In the genomic region with DNA sequence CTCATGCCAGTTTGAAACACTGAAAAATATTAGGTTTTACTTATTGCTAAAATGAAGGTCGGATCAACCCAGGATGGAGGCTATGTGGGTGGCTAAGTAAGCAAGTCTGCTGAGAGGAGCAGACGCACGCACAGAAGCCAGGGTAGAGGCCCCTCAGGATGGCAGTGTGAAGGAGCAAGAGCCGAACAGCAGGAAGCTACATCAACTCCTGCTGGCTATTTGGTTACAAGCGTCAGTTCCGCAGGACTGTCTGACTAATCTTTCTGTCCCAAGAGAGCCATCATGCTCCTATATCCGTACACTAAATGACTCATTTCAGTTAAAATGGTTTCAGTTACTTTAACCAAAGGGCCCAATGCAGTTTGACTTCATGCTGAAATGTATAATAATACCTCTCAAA, we compare ENCODE assay signal across 21 mouse cellular contexts. TPM values are rescaled to one million over a fixed set of nuclear protein-coding genes. Genes with fewer than 3 reads are reported as not detected.
A peak's percentile ranks its signal among the peaks of the same experiment; 100 is the strongest.
DNase-seq lines count a peak whose midpoint lies in the region; ATAC-seq lines count a peak whose summit lies in the region.
"Had no signal": no experiment of that assay in that cellular context is flagged by ENCODE, and none has a peak within 500 bp of the region (broad histone marks: within the 10 kb centered on the region; RNA-seq: fewer than 3 reads in every experiment).

No protein-coding gene starts in this region.

- intact Hi-C loops in gastrocnemius, postnatal 14 days (cut with DNase I; ENCODE audit: low total_unique reads): no loop called here

- H3K9me3 ChIP-seq in heart, embryonic 15.5 days (replicated peaks): no peaks in the 10 kb centered on the region
- H3K9me3 ChIP-seq in embryonic facial prominence, embryonic 15.5 days (replicated peaks): no peaks in the 10 kb centered on the region
- H3K9me3 ChIP-seq in hindbrain, embryonic 16.5 days (ENCODE audit: control insufficient read depth, low read length): no peaks in the 10 kb centered on the region
- H3K9me3 ChIP-seq: limb, embryonic 15.5 days; midbrain, embryonic 12.5 days had no signal

- 0 out of 2 replicates have a peak overlapping the region, but pooled peaks have one; percentile 1 for H3K27ac ChIP-seq in heart, embryonic 15.5 days
- H3K27ac ChIP-seq in embryonic facial prominence, embryonic 15.5 days (replicated peaks): no peak overlapping the region
- H3K27ac ChIP-seq in hindbrain, embryonic 16.5 days (ENCODE audit: low read depth, low read length): no peak overlapping the region
- H3K27ac ChIP-seq: heart, adult 2 months; hindbrain, embryonic 10.5 days; limb, embryonic 15.5 days; midbrain, embryonic 12.5 days had no signal

- H3K9ac ChIP-seq in heart, embryonic 15.5 days: no peak overlapping the region
- no peak overlapping the region for H3K9ac ChIP-seq in embryonic facial prominence, embryonic 15.5 days
- no peak overlapping the region for H3K9ac ChIP-seq in hindbrain, embryonic 16.5 days (ENCODE audit: low read depth, low read length)
- H3K9ac ChIP-seq: limb, embryonic 15.5 days; midbrain, embryonic 12.5 days had no signal

- whole genome bisulfite sequencing in heart, embryonic 15.5 days: 54% methylated on average over 7 of the region's 7 CpGs
- WGBS in embryonic facial prominence, embryonic 15.5 days: 48% methylated on average over 7 of the region's 7 CpGs
- WGBS in hindbrain, embryonic 16.5 days: 21% methylated on average over 7 of the region's 7 CpGs

- peaks cover 7% of the 10 kb centered on the region for H3K4me1 ChIP-seq in heart, embryonic 15.5 days (replicated peaks)
- peaks cover 11% of the 10 kb centered on the region; the same call in 1 of the 2 replicates for H3K4me1 ChIP-seq in embryonic facial prominence, embryonic 15.5 days
- H3K4me1 ChIP-seq in hindbrain, embryonic 16.5 days (ENCODE audit: control insufficient read depth, insufficient read depth, low read depth, low read length): peaks cover 4% of the 10 kb centered on the region; the same call in 1 of the 2 replicates

- no peak overlapping the region for H3K4me3 ChIP-seq in heart, embryonic 15.5 days
- no peak overlapping the region for H3K4me3 ChIP-seq in embryonic facial prominence, embryonic 15.5 days (replicated peaks)
- no peak overlapping the region for H3K4me3 ChIP-seq in hindbrain, embryonic 16.5 days (ENCODE audit: low read length)
- H3K4me3 ChIP-seq: heart, adult 2 months; hindbrain, embryonic 10.5 days; limb, embryonic 15.5 days; midbrain, embryonic 12.5 days had no signal

- DNase-seq in heart, adult 9 months (ENCODE audit: low spot score in 2 of 2): no peak
- peak; percentile 88 for DNase-seq in 416B (ENCODE audit: low read depth)
- DNase-seq in MN1 (ENCODE audit: low spot score): peak; percentile 70
- DNase-seq in kidney, postnatal 36 days: no peak
- no peak for DNase-seq in gastrocnemius, postnatal 14 days
- DNase-seq: adrenal gland, postnatal 36 days; cerebellum, postnatal 36 days; heart, adult 2 months; kidney, adult 8-10 months; kidney, postnatal 25 days; layer of hippocampus, adult 9-11 months; lung, postnatal 14 days; retina, postnatal 1 day; thymus, adult 18-20 months had no signal

- H3K27me3 ChIP-seq in heart, embryonic 15.5 days: no peaks in the 10 kb centered on the region
- H3K27me3 ChIP-seq in embryonic facial prominence, embryonic 15.5 days: no peaks in the 10 kb centered on the region
- H3K27me3 ChIP-seq in hindbrain, embryonic 16.5 days (replicated peaks; ENCODE audit: control insufficient read depth, insufficient read depth, low read length): no peaks in the 10 kb centered on the region
- H3K27me3 ChIP-seq: limb, embryonic 15.5 days; midbrain, embryonic 12.5 days had no signal

- no peak overlapping the region for H3K4me2 ChIP-seq in heart, embryonic 15.5 days
- H3K4me2 ChIP-seq in embryonic facial prominence, embryonic 15.5 days (replicated peaks): no peak overlapping the region
- no peak overlapping the region for H3K4me2 ChIP-seq in hindbrain, embryonic 16.5 days (ENCODE audit: low read length)
- H3K4me2 ChIP-seq: limb, embryonic 15.5 days; midbrain, embryonic 12.5 days had no signal

- no peaks in the 10 kb centered on the region for H3K36me3 ChIP-seq in heart, embryonic 15.5 days
- no peaks in the 10 kb centered on the region for H3K36me3 ChIP-seq in embryonic facial prominence, embryonic 15.5 days
- no peaks in the 10 kb centered on the region for H3K36me3 ChIP-seq in hindbrain, embryonic 16.5 days (ENCODE audit: control insufficient read depth, insufficient read depth, low read length)
- H3K36me3 ChIP-seq: hindbrain, embryonic 10.5 days; limb, embryonic 15.5 days; midbrain, embryonic 12.5 days had no signal

- ATAC-seq in heart, embryonic 15.5 days (replicated peaks; ENCODE audit: insufficient number of reproducible peaks, insufficient read depth, low FRiP score, low read depth): no peak
- ATAC-seq in embryonic facial prominence, embryonic 15.5 days (ENCODE audit: insufficient number of reproducible peaks, low FRiP score, low TSS enrichment, low read depth): peak; percentile 51; the same call in 1 of the 2 replicates
- ATAC-seq in hindbrain, embryonic 16.5 days: no peak
- ATAC-seq: forebrain, embryonic 14.5 days had no signal

RNA-seq across cellular contexts. Expression of a gene that starts 46.5 kb away (rescaled TPM):
- 48.5 and 52.8 TPM in 2 replicates for polyA plus RNA-seq in heart, embryonic 15.5 days (2015; fragmentation: Nextera tagmentation; extraction: Ambion mirVana)
- polyA plus RNA-seq in embryonic facial prominence, embryonic 15.5 days (2015; fragmentation: Nextera tagmentation; extraction: Ambion mirVana): 51.6 and 55.4 TPM in 2 replicates
- 21.1 and 25.5 TPM in 2 replicates for polyA plus RNA-seq in hindbrain, embryonic 16.5 days (2015; fragmentation: Nextera tagmentation; extraction: Ambion mirVana)
- 10 to 100 TPM; 33.2 to 40.0 TPM for total RNA-seq in gastrocnemius, postnatal 14 days (2021)

Comparison
In these comparisons a context has a peak if more than half of its experiments do, and no peak if none do; other contexts are left out.
1. DNase-seq: peak in 416B (single experiment) and MN1 (single experiment); none in heart, adult 9 months (0 of 2), kidney, postnatal 36 days (0 of 2) and gastrocnemius, postnatal 14 days (single experiment).